Mouse (Mus musculus): Measurements from ENCODE around the gene Dhx15.
"Not testable (repeated sequence)": the region's sequence is repeated elsewhere in the genome, so short reads cannot be mapped to it uniquely, and the experiment has no call there.

Dhx15 gene

DNA sequence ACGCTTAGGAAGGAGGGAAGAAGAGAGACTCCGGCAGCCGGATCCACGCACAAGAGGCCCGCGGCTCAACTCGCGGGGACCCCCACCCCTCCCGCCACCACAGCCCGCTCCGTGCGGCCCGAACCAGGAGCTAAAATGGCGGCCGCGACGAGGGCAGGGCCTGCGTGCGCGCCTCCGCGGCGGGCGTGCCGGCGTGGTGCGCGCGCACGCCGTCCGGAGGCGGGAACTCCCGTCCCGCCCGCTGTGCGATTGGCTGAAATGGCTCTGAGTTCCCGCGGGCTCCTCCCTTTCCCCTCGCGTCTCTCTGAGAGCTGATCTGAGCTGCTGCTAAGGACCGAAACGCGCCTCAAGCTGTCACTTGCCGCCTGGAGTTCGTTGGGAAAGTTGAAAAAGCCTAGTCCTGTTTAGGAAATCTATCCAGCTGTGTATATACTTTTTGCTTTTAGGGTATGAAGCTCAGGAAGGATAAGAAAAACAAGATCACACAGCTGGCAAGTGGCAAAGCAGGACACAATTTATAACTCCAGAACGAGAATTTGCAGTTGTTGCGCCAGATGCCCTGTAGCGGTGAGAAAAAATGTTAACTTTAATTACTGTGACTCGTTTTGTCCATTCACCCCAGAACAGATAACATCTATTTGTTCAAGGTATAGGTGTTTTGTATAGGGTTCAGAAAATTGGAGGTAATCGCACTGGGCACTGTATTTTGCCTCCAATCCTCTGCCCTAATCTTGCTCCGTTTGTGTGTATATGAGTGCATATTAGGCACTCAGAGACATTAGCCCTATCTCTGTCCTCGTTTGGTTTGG, at the start of gene Dhx15:
TSS of gene Dhx15 (minus strand) at position 144 of the 809 bp plus-strand sequence.
- peak; percentile 94 for DNase-seq (ENCODE audit: low spot score)

DNA sequence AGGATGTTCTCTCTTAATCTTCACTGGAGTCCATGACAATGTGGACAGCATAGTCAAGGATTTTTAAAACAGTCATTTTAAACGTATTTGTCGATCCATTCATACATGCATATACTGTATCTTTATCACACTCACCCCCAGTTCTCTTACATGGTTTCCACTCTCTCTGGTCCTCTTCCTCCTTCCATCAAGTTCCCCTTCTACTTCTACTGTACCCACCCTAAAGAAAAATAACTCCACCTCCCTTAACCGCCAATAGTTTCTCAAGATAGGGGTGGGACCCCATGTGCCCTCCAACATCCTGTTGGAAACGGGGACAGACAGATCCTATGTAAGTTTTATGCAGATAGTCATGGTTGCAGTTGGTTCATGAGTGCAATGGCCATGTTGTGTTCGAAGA, 48.6 kb upstream of the Dhx15 start:
- no peak for DNase-seq (ENCODE audit: low spot score)

DNA sequence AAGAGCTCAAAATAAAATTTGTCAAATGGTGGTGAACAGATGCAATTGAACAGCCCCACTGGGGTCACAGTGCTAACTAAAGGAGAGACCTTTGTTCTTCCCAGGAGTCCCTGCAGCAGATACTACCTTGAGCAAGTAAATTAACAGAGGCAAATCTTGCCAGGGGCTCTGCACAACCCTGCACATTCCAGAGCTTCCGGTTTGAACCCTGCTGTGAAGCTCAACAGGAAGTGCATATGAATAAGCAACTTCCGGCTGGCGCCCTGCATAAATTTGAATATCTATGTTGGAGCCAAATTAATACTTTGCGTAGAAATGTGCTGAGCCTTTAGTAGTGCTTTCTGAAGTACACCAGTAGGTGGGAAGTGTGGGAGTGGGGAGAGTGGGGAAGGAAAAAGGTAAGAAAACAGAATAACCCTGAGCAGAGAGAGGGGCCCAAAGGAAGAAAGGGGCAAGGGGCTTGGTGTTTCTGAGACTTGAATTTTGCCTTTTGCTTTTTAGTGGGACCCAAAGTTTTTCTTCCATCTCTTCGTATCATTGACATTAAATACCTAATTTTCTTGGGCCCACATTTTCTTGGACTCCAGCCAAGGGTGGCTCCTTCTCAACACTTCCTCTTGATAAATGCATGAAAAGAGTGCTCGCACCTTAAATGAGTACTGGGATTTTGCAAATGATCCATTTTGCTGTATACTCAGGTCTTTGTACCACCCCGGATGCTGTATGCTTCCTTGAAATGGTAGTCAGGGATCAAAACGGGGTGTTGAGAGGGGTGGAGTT, 47.8 kb upstream of the Dhx15 start:
- no peak for DNase-seq (ENCODE audit: low spot score)

DNA sequence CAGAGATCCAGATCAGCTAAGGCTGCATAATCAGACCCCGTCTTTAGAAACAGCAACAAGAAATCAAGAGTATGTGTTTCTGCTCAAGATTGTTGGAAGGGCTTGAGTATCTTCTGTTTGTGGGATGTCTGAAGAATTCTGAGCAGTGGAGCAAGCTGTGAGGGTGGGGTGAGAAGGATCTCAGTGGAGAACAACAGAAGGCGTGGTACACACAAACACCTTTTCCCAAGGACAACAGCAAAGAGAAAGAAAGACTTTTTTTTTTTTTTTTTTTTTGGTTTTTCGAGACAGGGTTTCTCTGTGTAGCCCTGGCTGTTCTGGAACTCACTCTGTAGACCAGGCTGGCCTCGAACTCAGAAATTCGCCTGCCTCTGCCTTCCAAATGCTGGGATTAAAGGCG, 46.3 kb upstream of the Dhx15 start:
- DNase-seq (ENCODE audit: low spot score) = not testable (repeated sequence)

DNA sequence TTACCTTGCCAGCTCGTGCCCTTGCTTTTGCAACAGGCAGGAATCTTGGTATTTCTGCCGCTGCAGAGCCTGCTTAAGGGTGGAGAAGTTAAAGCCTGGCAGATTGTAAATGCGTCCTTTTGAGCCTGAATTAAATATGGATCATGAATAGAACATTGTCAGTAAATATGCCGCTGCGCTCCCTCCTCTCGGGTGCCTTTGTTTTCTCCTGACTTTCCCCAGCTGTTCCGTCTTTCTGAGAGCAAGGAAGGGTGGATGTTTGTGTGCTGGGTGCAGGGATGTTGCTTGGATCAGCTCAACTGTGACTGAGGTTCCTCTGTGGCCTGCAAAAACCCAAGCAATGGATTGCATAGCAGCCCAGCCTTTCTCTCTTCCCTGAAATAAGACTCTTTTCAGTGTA, 44.3 kb upstream of the Dhx15 start:
- no peak for DNase-seq (ENCODE audit: low spot score)

DNA sequence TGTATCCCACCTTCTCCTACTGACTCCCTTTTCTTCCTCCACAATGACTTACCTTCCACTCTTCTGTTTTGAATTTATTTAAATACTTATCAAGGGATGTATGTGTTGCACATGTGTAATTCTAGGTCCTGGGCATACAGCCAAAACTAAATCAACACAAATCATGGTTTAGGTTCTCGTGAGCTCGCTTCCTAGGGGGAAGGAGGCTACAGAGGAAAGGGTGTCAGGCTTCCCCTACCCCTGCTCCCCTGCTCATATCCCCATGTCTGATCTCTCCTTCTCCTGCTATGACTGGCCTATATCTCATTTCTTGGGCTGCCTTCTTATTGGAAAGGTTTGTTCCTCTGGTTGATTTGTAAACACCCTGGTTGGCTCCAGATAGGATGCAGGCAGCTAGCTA, 43.6 kb upstream of the Dhx15 start:
- no peak for DNase-seq (ENCODE audit: low spot score)

DNA sequence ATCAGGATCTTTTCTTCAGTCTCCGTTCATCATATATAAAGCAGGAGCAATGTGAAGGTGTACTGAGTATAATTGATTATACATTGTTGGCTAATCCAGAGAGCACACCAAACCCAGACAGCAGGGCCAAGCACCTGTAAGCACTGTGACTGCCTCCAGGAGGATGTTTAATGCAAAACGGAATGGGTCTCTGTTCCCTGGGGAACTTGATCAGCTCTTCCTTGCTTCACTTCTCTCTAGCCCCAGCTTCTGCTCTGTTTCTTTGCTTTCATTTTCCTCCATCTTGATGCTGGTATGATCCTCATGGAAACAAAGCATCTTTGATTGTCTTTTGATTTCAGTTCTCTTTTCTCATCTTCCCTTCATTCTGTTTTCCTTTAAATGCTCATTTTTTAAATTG, 42.3 kb upstream of the Dhx15 start:
- DNase-seq (ENCODE audit: low spot score) = no peak

DNA sequence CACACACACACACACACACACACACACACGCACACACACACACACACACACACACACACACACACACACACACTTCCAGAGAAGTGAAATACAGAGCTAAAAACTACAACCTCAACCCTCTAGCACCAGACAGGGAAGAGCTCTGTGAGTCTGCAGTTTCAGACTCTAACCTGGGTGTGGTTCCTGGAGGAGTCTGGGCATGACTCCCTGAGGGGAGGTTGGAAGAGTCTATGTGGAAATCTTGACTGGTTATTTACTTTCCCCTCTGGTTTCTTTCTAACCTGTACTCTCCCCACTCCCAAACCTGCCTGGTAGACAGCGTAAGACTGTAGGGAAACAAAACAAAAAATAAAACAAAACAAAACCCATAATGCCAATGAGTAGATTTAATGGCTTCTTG, 41.9 kb upstream of the Dhx15 start:
- no peak for DNase-seq (ENCODE audit: low spot score)

DNA sequence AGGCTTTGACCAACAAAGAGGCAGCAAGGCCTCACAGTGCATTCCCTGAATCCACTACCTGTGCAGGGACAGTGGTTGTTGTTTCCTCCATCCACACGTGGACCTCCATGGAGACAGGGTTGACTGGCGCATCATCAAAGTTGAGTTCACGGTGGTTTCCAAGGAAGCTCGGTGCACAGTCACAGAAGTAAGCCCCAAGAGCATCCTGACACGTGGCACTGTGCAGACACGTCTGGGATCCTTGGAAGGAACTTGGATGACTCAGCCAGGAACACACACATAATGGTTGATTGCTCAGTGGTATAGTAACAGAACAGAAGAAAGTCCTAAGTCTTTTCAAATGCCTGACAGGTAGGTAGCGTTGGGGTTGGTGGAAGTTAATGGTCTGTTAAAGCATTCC, 40.2 kb upstream of the Dhx15 start:
- DNase-seq (ENCODE audit: low spot score) = no peak

DNA sequence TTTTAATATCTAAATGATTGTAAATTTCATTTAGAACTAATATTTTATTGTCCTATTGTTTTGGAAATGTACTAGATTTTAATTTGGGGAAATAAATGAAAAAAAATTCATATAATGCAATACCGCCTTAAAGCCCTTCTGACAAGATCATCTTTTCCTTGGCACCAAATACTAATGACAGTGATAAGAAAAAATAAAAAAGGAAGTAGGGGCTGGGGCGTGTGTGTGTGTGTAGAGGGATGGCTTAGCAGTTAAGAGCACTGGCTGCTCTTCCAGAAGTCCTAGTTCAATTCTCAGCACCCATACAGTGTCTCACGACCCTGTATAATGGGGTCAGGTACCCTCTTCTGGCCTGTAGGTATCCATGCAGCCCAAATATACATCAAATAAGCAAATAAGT, 36.4 kb upstream of the Dhx15 start:
- DNase-seq (ENCODE audit: low spot score) = no peak

DNA sequence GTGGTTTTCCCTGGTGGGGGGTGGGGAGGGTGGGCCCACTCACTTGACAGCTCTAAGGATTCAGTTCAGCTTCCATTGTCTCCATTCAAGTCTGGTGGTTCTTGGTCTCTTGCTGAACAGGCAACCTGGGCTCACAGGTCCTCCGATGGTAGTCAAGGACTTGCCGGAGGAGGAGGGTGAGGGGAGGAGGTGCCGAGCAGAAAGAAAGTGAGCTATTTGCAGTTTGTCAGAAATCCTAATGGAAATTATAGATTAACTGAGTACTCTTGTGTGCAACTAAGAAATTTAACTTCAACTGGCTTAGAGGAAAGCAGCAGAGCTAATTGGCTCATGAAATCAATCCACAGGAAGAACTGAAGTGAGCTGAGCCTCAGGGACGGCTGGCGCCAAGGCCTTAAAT, 31.3 kb upstream of the Dhx15 start:
- no peak for DNase-seq (ENCODE audit: low spot score)

DNA sequence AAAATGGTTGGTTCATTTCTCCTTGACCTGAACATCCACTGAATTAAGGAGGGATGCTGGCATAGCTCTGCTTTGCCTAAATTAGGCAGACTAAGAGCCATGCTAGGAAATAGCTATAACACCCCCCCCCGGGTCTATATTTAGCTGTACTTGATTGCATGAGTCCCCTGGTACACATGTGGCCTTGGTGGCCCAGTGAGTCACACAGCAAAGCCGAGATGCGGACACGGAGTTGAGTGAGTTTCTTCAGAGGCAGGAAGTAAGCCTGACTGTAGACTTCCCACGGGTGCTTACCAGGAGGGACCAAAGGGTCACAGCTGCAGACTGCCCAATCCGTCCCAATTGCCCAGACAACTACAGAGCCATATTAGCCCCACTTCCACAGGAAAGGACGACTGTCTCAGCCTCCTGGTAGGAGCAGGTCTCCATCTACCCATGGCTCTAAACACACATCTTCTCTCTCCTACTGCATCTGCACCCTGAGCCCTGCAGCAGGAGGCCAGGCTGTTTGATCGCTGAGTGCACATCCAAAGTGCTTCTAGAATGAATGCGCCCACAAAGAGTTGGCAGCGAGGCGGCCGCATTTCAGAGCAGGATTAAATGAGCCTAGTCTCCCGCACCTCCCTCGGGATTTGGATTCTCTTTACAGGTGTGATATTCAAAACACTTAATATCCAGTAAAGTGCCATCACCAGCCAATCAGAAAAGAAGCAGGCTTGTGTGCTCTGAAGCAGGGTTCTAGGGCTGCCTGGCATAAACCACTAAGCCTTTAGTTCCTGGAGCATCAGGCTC, 29.9 kb upstream of the Dhx15 start:
- no peak for DNase-seq (ENCODE audit: low spot score)

DNA sequence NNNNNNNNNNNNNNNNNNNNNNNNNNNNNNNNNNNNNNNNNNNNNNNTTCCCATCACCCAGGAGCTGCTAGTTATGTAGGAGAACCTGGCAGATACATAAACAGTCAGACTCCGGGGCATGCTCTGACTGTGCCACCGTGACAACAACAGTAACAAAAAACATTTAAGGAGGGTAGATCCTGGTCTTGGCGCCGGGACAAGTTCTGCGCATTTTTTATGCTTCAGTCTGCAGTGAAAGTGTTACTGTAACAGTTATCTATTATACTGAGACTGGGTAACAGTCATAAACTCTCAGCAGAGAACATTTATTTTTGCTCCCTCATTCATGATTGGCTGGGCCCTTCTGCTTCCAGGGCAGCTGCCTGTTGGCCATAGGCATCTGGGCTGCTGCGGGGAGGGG, 27.9 kb upstream of the Dhx15 start:
- peak; percentile 57 for DNase-seq (ENCODE audit: low spot score)

DNA sequence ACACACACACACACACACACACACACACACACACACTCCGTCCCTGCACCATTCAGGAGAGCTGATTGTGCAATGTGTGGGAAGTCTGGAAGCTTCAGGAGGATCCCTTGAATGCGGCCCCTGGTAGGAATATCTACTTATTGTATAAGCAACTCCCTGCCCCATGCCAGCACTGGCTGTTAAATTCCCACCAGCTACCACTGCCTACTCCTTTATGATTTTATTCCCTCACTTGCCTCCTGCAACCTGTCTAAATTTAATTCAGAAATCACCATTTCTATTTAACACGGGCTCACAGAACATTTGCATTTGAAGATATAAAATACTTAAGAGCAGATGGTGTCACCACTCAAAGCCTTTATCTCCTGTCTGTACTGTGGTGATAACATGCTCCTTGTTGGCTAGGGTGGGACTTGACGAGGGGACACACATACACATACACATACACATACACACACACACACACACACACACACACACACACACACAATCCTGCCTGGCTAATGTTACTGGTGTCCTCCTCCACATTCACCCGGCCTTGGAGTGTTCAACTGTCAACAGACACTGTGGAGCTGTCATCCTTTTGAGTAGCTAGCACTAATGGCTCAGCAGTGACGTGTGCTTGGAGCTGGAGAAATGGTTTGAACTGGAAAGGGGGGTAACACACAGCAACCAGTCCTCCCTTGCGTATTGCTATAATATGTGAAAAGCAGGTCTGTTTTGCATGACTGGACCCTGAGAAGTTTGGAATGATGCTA, 23.0 kb upstream of the Dhx15 start:
- no peak for DNase-seq (ENCODE audit: low spot score)

DNA sequence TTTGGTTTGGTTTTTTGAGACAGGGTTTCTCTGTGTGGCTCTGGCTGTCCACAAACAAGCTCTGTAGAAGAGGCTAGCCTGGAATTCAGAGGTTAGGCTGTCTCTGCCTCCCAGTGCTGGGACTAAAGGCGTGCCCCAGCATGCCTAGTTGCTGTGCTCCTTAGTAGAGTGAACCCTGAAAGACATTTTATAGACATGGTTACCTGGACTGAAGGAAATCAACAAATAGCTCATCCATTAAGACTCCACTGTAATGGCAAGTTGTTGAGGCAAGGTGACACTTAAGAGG, 810 bp upstream of the Dhx15 start:
- DNase-seq (ENCODE audit: low spot score) = no peak

DNA sequence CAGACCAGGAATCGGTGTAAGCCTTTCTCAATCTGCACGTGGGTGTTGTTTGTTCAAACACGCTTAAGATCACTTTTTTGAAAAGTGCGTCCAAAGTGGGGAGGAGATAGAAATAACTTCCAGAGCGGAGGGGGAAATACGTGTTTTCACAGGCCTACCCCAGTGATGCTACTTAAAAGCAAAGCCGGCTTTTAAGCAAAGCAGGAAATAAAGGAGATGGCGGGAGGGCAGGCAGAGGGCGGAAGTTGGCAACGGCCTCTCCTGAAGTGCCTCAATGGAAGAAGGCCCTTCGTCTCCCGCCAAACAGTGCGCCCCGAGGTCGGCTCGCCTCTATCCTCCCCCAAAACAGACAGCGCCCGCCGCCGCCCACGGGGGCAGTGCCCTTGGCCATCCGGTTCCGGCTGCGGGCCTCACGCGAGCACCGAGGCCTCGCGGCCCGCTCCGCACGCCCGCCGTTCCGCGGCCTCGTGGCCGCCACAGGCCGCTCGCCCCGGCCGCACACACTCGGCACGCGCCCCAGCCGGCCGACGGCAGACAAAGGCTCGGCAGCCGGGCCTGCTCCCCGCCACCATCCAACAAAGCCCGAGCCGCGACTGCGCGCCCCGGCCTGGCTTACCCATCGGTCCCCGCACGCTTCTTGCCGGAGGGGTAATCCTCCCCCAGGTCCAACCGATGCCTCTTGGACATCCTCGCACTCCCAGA, 499 bp downstream of the Dhx15 start:
- DNase-seq (ENCODE audit: low spot score) = peak; percentile 74

DNA sequence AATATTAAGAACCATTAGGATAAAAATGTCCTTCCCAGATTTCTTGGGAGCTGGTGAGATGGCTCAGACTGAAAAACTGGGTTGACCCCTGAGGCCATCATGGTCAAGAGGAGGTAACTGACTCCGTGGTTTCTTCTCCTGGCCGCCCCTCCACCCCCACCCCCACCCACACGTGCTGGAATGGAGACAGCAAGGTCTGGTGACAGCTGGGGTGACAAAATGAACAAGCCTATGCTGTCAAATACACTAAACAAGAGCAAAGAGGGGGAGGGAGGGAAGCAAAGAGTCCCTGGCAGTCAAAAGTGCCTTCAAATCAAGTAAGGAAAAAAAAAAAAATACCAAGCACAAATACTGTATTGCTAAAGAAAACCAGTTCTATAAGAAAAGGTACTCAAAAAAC, 2.1 kb downstream of the Dhx15 start:
- no peak for DNase-seq (ENCODE audit: low spot score)

DNA sequence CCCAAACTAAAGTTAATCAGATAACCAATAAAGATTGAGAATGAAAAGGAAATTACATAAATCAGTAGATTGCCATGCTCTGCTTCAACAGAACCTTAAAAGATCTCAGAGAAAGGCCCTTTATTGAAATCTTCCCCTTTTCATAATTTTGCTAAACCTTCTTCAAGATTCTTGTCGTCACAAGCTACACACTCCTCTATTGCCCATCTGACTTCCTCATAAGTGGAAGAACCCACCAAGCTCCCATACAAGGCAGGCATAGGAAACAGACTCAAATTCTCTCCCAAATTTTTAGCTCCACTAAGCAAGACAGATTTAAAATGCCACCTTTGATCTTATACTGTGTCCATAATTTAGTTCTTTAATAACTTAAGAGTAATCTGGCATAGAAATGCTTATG, 13.0 kb downstream of the Dhx15 start:
- no peak for DNase-seq (ENCODE audit: low spot score)

DNA sequence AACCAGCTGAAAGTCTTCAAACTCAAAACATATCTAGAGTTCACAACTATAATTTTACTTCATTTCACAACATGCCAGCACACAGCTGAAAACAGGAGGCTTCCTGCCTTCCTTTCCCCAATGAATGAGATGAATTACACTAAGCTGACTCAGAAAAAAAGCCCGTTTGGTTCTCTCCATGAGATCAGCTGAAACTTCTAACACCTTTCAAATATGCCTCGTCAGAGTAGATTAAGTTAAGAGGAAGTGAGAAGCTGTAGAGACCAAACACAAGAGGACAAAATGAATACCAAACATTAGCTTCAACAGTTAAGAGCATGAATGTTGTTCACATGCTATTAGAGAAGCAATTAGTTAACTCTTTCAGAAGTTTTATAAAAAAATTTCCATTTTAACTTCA, 21.8 kb downstream of the Dhx15 start:
- DNase-seq (ENCODE audit: low spot score) = no peak

DNA sequence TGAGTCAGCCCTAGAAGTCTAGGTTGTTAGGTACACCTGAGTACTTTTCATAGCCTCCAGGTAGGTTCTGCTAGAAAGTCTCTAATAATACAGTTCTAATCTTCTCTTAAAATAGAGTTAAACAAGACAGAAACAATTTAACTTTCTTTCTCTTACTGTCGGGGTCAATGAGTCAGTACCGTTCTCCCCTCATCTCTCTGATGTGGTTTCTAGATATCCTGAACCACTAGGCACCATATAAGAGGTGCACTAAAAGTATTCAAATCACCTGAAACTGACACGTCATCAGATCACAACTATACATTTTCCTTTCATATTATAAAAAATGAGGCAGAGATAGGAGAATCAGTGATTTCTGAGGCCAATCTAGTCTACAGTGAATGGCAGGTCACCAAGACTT, 41.2 kb downstream of the Dhx15 start:
- DNase-seq (ENCODE audit: low spot score) = no peak

DNA sequence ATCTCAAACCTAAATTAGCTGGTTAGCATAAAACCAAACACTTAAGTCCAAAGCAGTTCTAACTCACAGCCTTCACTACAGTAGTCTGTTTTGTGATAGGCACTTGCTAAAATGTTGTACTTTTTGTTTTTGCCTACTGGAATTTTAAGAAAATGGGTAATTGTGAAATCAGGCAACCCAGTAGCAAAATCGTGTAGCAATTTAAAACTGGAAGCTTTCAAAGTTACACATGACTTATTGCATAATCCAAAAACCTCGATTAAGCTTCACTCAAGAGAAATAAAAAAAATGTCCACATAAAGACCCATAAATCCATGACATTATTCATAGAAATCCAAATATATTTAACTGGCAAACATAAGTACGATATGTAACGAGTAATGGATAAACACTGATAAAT, 43.2 kb downstream of the Dhx15 start:
- DNase-seq (ENCODE audit: low spot score) = no peak

DNA sequence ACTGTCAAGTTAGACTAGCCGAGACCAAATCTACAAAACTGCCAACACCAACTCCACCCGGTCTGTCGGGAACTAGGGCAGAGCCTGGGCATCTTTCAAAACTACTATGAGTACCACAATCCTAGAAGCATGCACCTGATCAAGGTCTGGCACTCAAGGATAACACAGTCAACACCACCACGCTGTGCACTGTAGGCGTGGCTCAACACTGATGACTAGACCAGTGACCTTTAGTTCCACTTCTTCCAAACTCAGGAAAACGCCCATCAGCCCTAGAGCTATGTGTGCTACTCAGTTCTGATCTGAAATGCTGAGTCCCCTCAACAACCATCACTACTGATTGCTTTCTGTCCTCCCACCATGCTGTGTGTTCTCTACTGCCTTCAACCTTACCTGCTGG, 44.6 kb downstream of the Dhx15 start:
- DNase-seq (ENCODE audit: low spot score) = no peak
